Mouse (Mus musculus): ENCODE measurements at regions not wholly inside any gene's neighbourhood (a gene's known extent, or its start where the extent isn't known, plus 50 kb on each side); places are given as distances from the start of the nearest gene placed in this dataset.

GRCm38 (mm10) chr4:150771469-150771868 lies 82.2 kb upstream of the Errfi1 start:
- DNase-seq (ENCODE audit: low spot score): no peak

DNA sequence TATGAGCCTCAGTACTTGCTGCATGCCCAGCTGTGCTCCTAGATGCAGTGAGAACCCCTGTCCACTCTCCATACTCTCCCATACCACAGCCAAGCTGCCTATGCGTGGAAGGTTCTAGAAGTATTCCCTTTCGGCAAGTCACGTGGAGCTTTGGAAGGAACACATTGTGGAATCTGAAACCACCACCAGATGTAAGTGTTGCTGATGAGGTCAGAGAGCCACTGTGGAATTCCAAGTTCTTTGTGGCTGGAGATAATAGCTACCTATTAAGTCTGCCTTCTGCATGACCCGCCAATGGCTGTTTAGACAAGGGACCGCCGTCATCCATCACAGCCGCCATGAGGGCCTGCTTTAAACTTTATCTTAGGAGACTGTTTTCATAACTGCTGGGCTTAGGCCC lies 84.7 kb upstream of the Errfi1 start:
- no peak for DNase-seq (ENCODE audit: low spot score)

DNA sequence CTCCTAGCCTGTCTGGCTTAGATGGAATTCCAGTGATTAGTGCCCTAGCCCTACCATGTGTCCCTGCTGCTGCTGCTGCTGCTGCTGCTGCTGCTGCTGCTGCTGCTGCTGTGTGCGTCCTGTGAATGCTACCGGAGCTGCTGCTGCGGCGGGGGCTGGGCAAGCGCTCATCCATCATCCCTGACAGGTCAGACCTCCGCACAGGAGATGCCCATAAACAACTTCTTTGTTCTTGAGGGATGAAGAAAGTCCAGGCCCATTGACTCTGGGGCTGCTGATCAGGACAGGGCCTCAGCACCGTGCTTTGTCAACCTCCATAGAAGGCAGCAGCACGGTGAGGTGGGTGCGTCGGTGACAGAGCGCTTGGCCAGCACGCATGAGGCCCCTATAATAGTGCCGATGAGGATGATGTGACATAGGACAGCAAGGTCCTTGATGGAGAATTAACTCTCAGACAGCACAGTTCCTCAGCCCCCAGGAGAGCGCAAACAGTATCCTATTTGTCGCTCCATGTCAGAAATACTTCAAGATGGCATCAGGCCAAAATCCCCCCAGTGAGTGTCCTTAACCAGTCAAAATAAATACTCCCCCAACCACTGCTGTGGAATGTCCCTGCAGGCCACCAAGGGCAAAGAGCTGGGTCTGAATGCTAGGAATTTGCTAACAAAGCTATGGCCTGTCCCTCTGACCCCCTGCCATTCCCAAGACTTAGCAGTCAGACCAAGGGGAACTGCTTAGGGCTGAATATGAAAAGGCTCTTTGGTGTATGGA lies 95.1 kb upstream of the Errfi1 start:
- DNase-seq (ENCODE audit: low spot score): no peak

GRCm38 (mm10) chr4:150757815-150758426 lies 95.8 kb upstream of the Errfi1 start:
- no peak for DNase-seq (ENCODE audit: low spot score)

GRCm38 (mm10) chr4:150757291-150757741 lies 96.4 kb upstream of the Errfi1 start:
- no peak for DNase-seq (ENCODE audit: low spot score)

GRCm38 (mm10) chr4:150755446-150755845 lies 98.3 kb upstream of the Errfi1 start:
- DNase-seq (ENCODE audit: low spot score): peak; percentile 61

GRCm38 (mm10) chr4:150752151-150752550 lies 100.2 kb upstream of the Slc45a1 start:
- no peak for DNase-seq (ENCODE audit: low spot score)

DNA sequence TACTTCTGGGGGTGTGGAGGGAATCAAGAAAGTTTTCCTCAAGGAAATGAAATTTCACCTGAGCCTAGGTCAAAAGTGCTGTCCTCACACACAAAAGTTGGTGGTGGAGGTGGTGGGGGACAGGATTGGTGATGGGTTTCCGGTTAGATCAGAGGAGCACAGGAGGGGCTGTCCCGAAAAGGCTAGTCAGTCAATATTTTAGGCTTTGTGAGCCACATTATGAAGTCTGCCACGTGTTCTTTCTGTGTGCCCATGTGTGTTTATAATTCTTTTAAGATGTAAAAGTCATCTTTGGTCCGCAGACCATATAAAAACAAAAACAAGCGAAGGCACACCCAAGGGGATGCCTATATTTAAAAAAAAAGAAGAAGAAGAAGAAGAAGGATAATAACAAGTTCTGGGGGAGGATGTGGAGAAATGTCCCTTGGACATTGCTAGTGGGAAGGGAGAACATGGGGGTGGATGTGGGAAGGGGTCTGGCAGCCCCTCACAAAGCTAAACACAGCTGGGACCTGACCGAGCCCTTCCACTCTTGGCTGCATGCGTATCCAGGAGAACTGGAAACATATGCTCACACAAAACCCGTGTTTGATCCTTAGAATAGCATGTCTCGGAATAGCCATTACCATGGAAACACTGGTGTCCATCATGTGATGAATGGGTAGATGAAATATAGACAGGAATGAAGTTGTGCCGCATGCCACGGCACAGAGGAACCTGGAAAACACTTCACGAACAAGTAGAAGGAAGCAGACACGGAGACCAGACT lies 98.7 kb upstream of the Slc45a1 start:
- DNase-seq (ENCODE audit: low spot score): no peak

- no peak for DNase-seq (ENCODE audit: low spot score)
These were observed 97.1 kb upstream of the Slc45a1 start for GRCm38 (mm10) chr4:150749066-150749465.

GRCm38 (mm10) chr4:150748099-150749000 lies 96.4 kb upstream of the Slc45a1 start:
- no peak for DNase-seq (ENCODE audit: low spot score)

GRCm38 (mm10) chr4:150746430-150746923 lies 94.5 kb upstream of the Slc45a1 start:
- DNase-seq (ENCODE audit: low spot score): no peak

GRCm38 (mm10) chr4:150745529-150746429 lies 93.8 kb upstream of the Slc45a1 start:
- DNase-seq (ENCODE audit: low spot score): peak; percentile 19

GRCm38 (mm10) chr4:150743508-150743907 lies 91.5 kb upstream of the Slc45a1 start:
- no peak for DNase-seq (ENCODE audit: low spot score)

GRCm38 (mm10) chr4:150743103-150743502 lies 91.1 kb upstream of the Slc45a1 start:
- DNase-seq (ENCODE audit: low spot score): no peak

GRCm38 (mm10) chr4:150741810-150742209 lies 89.8 kb upstream of the Slc45a1 start:
- DNase-seq (ENCODE audit: low spot score): no peak

DNA sequence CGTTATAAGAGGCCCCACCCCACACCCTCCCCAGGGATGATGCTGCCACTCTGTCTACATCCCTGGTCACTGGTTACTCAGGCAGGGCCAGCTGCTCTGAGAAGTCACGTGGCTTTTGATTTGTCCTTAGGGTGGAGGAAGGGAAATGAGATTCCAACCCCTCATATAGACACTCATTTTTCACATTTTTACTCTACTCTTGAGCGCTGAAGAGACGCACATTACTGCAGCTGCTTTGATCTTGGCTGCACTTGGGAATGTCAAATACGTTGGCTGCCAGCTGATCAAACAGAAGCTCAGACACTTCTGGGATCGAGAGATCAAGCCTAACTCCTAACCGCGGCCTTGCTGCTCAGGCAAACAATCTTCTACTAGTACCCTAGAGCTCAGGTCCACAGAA lies 88.2 kb upstream of the Slc45a1 start:
- DNase-seq (ENCODE audit: low spot score): no peak

DNA sequence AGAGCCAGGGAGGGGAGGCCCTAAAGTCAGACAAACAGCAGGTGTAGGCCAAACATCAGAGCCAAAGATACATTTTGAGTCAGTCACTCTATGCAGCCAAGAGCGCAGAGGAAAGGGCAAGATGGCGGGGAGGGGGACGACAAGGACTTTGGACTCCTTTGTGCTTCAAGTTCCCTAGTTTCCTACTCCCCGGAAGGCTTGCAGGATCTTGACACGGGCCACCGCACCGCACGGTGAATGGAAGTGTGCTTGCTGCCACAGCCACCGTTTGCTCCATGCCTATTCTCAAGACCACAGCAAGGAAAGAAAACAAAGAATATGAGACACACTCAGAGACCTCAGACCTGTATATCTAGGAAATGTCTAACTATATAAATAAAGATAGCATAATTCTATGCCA lies 86.8 kb upstream of the Slc45a1 start:
- no peak for DNase-seq (ENCODE audit: low spot score)

DNA sequence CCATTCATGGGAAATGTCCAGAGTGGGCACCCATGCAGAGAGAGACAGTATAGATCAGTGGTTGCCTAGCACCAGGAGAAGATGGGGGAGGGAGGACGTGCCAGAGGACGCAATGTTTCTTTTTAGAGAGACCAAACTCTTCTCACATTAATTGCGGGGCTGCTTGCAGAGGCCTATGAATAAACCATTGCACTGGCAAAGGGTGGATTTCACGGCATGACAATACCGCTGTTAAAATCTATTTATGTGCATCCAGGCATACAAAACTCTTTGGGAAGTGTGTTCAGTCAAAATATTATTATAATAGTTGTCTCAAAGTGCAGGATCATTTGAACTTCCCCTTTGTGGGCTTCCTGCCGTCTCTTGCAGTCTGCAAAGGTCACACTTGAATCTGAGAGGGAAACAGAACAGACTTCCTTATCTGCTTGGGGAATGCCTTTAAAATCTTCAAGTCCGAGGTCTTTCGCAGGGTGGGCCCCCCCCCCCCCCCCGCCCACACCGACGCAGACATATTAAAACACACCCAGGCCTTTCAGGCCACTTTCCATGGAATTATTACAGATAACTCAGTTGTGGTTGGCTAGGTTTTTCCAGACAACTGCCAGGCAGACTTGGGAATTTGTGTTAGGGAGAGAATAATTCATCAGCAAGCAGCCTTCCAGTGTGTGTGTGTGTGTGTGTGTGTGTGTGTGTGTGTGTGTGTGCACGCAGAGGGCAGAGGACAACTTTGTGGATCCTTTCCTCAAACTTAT lies 78.3 kb upstream of the Slc45a1 start:
- DNase-seq (ENCODE audit: low spot score): no peak

DNA sequence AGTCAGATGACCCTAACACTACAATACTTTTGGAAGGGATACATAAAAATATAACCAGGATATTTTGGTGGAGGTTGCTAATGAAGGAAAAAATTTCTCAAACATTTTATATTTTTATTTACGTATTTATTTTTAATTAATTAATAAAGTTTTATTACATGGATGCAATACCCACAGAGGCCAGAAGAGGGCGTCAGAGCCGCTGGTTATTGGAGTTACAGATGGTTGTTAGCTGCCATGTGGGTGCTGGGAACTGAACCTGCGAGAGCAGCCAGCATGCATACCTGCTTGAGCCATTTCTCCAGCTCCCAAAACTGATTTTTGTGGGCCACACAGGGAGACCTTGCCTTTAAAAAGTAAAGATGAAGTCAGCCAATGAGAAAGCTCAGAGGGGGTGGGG lies 74.6 kb upstream of the Slc45a1 start:
- no peak for DNase-seq (ENCODE audit: low spot score)
